Mouse (Mus musculus): ENCODE results near the gene Bad. TPM values are rescaled to one million over a fixed set of nuclear protein-coding genes. Genes with fewer than 3 reads are reported as not detected.
"Not testable (repeated sequence)": the region's sequence is repeated elsewhere in the genome, so short reads cannot be mapped to it uniquely, and the experiment has no call there.

Gene Bad
- 83.1 and 86.9 TPM in 2 replicates for polyA plus RNA-seq (2015; fragmentation: Nextera tagmentation; extraction: Ambion mirVana)

DNA sequence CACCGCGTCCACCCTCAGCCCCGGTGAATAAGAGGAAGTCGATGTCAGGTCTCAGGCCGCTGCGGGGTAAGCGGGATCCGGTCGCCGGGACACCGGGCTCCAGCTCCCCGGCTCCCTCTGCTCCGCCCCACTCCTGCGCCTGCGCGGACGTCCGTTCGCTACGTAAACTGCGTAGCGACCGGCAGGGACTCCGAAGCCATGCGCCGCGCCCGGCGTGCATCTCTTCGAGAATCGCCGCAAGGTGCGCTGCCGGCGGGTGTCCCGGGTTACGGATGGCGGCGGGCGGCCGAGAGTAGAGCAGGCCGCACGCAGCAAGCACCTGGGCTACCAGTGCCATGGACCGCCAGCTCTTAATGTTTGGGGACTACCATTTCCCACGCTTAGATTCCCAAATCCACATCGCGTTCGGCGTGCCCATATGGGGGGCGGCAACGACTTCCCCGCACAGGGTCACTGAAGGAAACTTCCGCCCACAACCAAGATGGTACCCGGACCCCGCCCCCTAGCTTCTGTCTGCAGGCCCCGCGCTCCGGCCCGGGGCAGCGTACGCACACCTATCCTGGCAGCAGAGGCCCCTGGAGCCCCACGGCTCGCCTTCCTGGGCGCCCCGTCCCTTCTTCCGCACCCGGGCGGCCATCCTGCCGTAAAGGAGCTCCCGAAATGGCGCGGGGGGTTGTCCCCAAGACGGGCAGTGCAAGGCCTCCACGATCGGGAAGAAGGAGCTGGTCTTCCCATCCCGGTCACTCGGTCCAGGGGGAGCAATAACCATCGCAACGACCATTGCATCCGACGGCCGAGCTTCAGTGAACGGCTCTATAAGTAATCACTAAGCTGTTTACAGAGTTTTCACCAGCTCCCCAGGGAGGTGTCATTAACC lies at the start of gene Bad:
Gene Bad (plus strand): TSS at position 490 of the 877 bp plus-strand sequence.
- Histone ChIP-seq H3K36me3 (peaks cover 19% of the 10 kb centered on the region), H3K4me1 (replicated peaks) (peaks cover 47% of the 10 kb centered on the region), H3K4me2 (peak within 1 kb of the TSS; percentile 98), H3K4me3 (peak within 1 kb of the TSS; percentile 84), H3K9ac (peak within 1 kb of the TSS; percentile 97), H3K9me3 (no peaks in the 10 kb centered on the region), H3K27ac (peak within 1 kb of the TSS; percentile 97), H3K27me3 (peaks cover 10% of the 10 kb centered on the region; the same call in 1 of the 2 replicates)
- WGBS = under 1% methylated on average over 83 of the region's 83 CpGs
- peak; percentile 84 for ATAC-seq (ENCODE audit: low FRiP score)

DNA sequence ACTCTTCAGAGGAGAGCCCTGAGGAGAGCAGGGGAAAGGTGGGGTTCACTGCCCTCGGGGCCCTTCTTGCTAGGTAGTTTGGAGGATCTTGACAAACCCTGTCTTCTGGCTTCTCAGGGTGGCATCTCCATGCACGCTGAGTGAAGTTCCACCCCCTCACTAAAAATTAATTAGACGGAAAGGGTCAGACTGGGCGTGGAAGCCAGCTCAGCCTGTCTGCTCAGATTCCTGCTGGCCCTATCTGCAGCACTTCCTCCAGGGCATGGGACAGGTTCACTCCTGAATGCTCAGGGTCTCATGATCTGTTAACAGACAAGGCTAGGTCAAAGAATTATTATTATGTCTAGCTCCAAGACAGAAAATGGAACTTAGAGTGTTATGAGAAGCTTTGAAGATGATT lies 49.1 kb upstream of the Bad start:
- Histone ChIP-seq H3K9me3 (0 out of 2 replicates have a peak, but pooled peaks cover 8% of the 10 kb centered on the region), H3K4me2 (no peak overlapping the region), H3K4me1 (replicated peaks) (no peaks in the 10 kb centered on the region), H3K27me3 (no peaks in the 10 kb centered on the region), H3K4me3 (no peak overlapping the region), H3K9ac (no peak overlapping the region), H3K27ac (no peak overlapping the region), H3K36me3 (no peaks in the 10 kb centered on the region)
- WGBS = 67% methylated on average over 4 of the region's 4 CpGs
- ATAC-seq (ENCODE audit: low FRiP score) = no peak

DNA sequence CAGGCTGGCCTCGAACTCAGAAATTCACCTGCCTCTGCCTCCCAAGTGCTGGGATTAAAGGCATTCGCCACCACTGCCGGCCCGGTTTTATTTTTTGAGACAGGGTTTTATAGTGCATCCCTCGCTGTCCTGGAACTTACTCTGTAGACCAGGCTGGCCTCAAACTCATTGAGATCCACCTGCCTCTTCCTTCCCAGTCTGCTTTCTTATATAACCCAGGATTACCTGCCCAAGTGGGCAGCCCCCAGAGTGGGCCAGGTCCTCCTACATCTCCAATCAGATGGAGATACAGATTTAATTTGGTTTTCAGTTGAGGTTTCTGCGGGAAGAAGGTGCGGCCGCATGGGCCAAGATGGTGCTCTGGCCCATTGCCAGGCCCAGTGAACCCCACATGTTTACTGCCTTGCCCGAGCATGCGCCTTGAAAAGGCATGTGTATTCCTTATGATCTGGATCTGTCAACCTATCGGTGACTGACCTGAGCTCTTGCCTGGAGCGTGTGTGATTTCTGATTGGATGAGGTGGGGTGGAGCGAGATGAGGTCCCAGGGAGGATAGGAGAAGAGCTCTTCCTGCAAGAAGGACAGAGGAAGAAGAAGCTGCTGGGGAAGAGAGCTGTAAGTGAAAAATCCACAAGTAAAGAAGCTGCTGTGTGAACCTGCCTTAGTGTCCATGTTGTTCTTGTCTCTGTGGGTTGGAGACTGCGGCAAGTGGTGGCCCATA lies 47.8 kb upstream of the Bad start:
- Histone ChIP-seq H3K9me3 (0 out of 2 replicates have a peak, but pooled peaks cover 8% of the 10 kb centered on the region), H3K4me2 (no peak overlapping the region), H3K4me1 (replicated peaks) (no peaks in the 10 kb centered on the region), H3K4me3 (no peak overlapping the region), H3K27ac (no peak overlapping the region), H3K27me3 (no peaks in the 10 kb centered on the region), H3K9ac (no peak overlapping the region), H3K36me3 (no peaks in the 10 kb centered on the region)
- no peak for ATAC-seq (ENCODE audit: low FRiP score)
- WGBS = 93% methylated on average over 14 of the region's 14 CpGs

GRCm38 (mm10) chr19:6895608-6896305 lies 45.9 kb upstream of the Bad start:
- H3K36me3 ChIP-seq; H3K27ac ChIP-seq; H3K9ac ChIP-seq; H3K4me1 ChIP-seq (replicated peaks); H3K27me3 ChIP-seq; ATAC-seq (ENCODE audit: low FRiP score); H3K4me3 ChIP-seq; H3K9me3 ChIP-seq; H3K4me2 ChIP-seq: not testable (repeated sequence)
- WGBS = 92% methylated on average over 18 of the region's 18 CpGs

- Histone ChIP-seq H3K9ac (no peak overlapping the region), H3K27ac (no peak overlapping the region), H3K27me3 (no peaks in the 10 kb centered on the region), H3K9me3 (0 out of 2 replicates have a peak, but pooled peaks cover 8% of the 10 kb centered on the region), H3K4me2 (no peak overlapping the region), H3K4me3 (no peak overlapping the region), H3K4me1 (replicated peaks) (no peaks in the 10 kb centered on the region), H3K36me3 (peaks cover 15% of the 10 kb centered on the region)
- 85% methylated on average over 4 of the region's 4 CpGs for WGBS
- no peak for ATAC-seq (ENCODE audit: low FRiP score)
Measured at GRCm38 (mm10) chr19:6899641-6900040, 42.0 kb upstream of the Bad start.

GRCm38 (mm10) chr19:6903031-6903430 lies 38.6 kb upstream of the Bad start:
- WGBS = 100% methylated on average over 1 of the region's 1 CpGs
- Histone ChIP-seq H3K27ac (no peak overlapping the region), H3K4me2 (no peak overlapping the region), H3K9me3 (no peaks in the 10 kb centered on the region), H3K36me3 (peaks cover 41% of the 10 kb centered on the region), H3K4me1 (replicated peaks) (peaks cover 11% of the 10 kb centered on the region), H3K27me3 (no peaks in the 10 kb centered on the region), H3K9ac (no peak overlapping the region), H3K4me3 (no peak overlapping the region)
- no peak for ATAC-seq (ENCODE audit: low FRiP score)

- H3K27ac ChIP-seq = no peak overlapping the region
- no peaks in the 10 kb centered on the region for H3K9me3 ChIP-seq
- H3K4me1 ChIP-seq (replicated peaks) = peaks cover 23% of the 10 kb centered on the region
- peaks cover 41% of the 10 kb centered on the region for H3K36me3 ChIP-seq
- no peak overlapping the region for H3K4me3 ChIP-seq
- no peak overlapping the region for H3K4me2 ChIP-seq
- ATAC-seq (ENCODE audit: low FRiP score) = no peak
- H3K9ac ChIP-seq = no peak overlapping the region
- 95% methylated on average over 2 of the region's 2 CpGs for WGBS
- H3K27me3 ChIP-seq = no peaks in the 10 kb centered on the region
Measured at GRCm38 (mm10) chr19:6904846-6905245, 36.8 kb upstream of the Bad start.

- H3K4me2 ChIP-seq = no peak overlapping the region
- no peak overlapping the region for H3K9ac ChIP-seq
- peaks cover 26% of the 10 kb centered on the region for H3K4me1 ChIP-seq (replicated peaks)
- H3K27me3 ChIP-seq = no peaks in the 10 kb centered on the region
- H3K9me3 ChIP-seq = no peaks in the 10 kb centered on the region
- WGBS = 96% methylated on average over 11 of the region's 11 CpGs
- peaks cover 41% of the 10 kb centered on the region for H3K36me3 ChIP-seq
- no peak overlapping the region for H3K27ac ChIP-seq
- no peak for ATAC-seq (ENCODE audit: low FRiP score)
- H3K4me3 ChIP-seq = no peak overlapping the region
Measured at GRCm38 (mm10) chr19:6905498-6906159, 36.0 kb upstream of the Bad start.

DNA sequence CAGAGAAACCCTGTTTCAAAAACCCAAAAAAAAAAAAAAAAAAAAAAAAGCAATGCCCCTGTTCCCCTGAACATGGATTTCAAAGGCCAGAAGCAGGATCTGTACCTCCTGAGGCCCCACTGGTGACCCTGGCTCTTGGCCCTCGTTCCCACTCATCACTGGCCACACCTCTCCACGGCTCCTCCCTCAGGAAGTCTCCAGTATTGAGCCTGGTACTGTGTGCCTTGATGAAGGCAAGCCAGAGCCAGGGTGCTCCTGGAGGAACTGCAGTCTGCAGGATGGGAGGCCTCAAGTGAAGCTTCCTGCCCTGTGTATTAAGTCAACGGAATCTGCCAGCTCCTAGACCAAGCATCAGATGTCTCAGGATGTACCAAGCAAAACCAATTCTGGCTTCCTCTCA lies 35.5 kb upstream of the Bad start:
- no peak overlapping the region for H3K4me3 ChIP-seq
- WGBS = 88% methylated on average over 3 of the region's 3 CpGs
- ATAC-seq (ENCODE audit: low FRiP score) = no peak
- no peak overlapping the region for H3K27ac ChIP-seq
- H3K36me3 ChIP-seq = peaks cover 44% of the 10 kb centered on the region
- H3K9me3 ChIP-seq = no peaks in the 10 kb centered on the region
- H3K4me1 ChIP-seq (replicated peaks) = peaks cover 30% of the 10 kb centered on the region
- H3K4me2 ChIP-seq = no peak overlapping the region
- H3K27me3 ChIP-seq = no peaks in the 10 kb centered on the region
- no peak overlapping the region for H3K9ac ChIP-seq

GRCm38 (mm10) chr19:6907094-6907493 lies 34.6 kb upstream of the Bad start:
- H3K4me3 ChIP-seq = no peak overlapping the region
- H3K4me2 ChIP-seq = no peak overlapping the region
- ATAC-seq (ENCODE audit: low FRiP score) = no peak
- H3K36me3 ChIP-seq = peaks cover 53% of the 10 kb centered on the region
- no peak overlapping the region for H3K27ac ChIP-seq
- H3K27me3 ChIP-seq = no peaks in the 10 kb centered on the region
- WGBS = 94% methylated on average over 8 of the region's 8 CpGs
- H3K9ac ChIP-seq = no peak overlapping the region
- no peaks in the 10 kb centered on the region for H3K9me3 ChIP-seq
- peaks cover 39% of the 10 kb centered on the region for H3K4me1 ChIP-seq (replicated peaks)

GRCm38 (mm10) chr19:6907811-6908540 lies 33.7 kb upstream of the Bad start:
- 89% methylated on average over 7 of the region's 7 CpGs for WGBS
- Histone ChIP-seq H3K4me1 (replicated peaks) (peaks cover 40% of the 10 kb centered on the region), H3K4me3 (peak overlapping the region; percentile 65), H3K9me3 (no peaks in the 10 kb centered on the region), H3K27me3 (no peaks in the 10 kb centered on the region), H3K9ac (peak overlapping the region; percentile 87), H3K36me3 (peaks cover 58% of the 10 kb centered on the region), H3K4me2 (peak overlapping the region; percentile 66), H3K27ac (no peak overlapping the region)
- no peak for ATAC-seq (ENCODE audit: low FRiP score)
